Mouse (Mus musculus) limb, embryonic 11.5 days (tissue): ENCODE measurements around the gene Itga1. TPM values are rescaled to one million over a fixed set of nuclear protein-coding genes. Genes with fewer than 3 reads are reported as not detected.

Source experiments
- ATAC-seq: fragments of 200-750 bp; cut with Nextera tagmentation; 2 replicates; pipeline ENCODE4 v1.8.0; 2017; ENCODE audit warnings: low read depth; ENCODE audit not compliant: insufficient number of reproducible peaks, low FRiP score, low TSS enrichment
- DNase-seq: peaks from one replicate; pipeline ENCODE4 v3.0.0-alpha.2; 2015; ENCODE audit warnings: low spot score
- H3K27ac ChIP-seq: fragments of 300-500 bp; sonication (generic); replicated peaks from 2 replicates; pipeline ENCODE4 v1.5.1; 2014; ENCODE audit warnings: low read depth, mild to moderate bottlenecking, low read length
- H3K27me3 ChIP-seq: fragments of 300-500 bp; sonication (generic); 2 replicates; pipeline ENCODE4 v1.6.1; 2014; ENCODE audit warnings: mild to moderate bottlenecking, low read length, mixed read lengths; ENCODE audit not compliant: control insufficient read depth, insufficient read depth
- H3K36me3 ChIP-seq: fragments of 300-500 bp; sonication (generic); 2 replicates; pipeline ENCODE4 v1.6.1; 2014; ENCODE audit warnings: mild to moderate bottlenecking, low read length, moderate library complexity, mixed read lengths; ENCODE audit not compliant: control insufficient read depth, insufficient read depth
- H3K4me1 ChIP-seq: fragments of 300-500 bp; sonication (generic); 2 replicates; pipeline ENCODE4 v1.6.1; 2014; ENCODE audit warnings: low read length, mixed read lengths; ENCODE audit not compliant: control insufficient read depth, insufficient read depth
- H3K4me2 ChIP-seq: fragments of 300-500 bp; sonication (generic); 2 replicates; pipeline ENCODE4 v1.6.1; 2014; ENCODE audit warnings: low read depth, mild to moderate bottlenecking, moderate library complexity; ENCODE audit not compliant: severe bottlenecking
- H3K4me3 ChIP-seq: fragments of 300-500 bp; sonication (generic); 2 replicates; pipeline ENCODE4 v1.5.1; 2014; ENCODE audit warnings: low read depth, low read length
- H3K9ac ChIP-seq: fragments of 300-500 bp; sonication (generic); 2 replicates; pipeline ENCODE4 v1.6.1; 2014; ENCODE audit warnings: mild to moderate bottlenecking, low read length
- H3K9me3 ChIP-seq: fragments of 300-500 bp; sonication (generic); 2 replicates; pipeline ENCODE4 v1.6.1; 2016; ENCODE audit warnings: low read length; ENCODE audit not compliant: control insufficient read depth
- WGBS: fragments of 180-500 bp; shearing (Covaris S2); extraction: QIAGEN DNeasy Blood & Tissue Kit; methylation state at CpG from one replicate; pipeline ENCODE4 v1.1.7; 2014; 5-methylcytosine and 5-hydroxymethylcytosine counted together
- polyA plus RNA-seq: library from polyadenylated mRNA; unstranded; fragments of >200 nt; fragmentation: Nextera tagmentation; extraction: Ambion mirVana; gene quantifications from 2 replicates; pipeline ENCODE4 v1.2.1, GENCODE M21; 2014

The Itga1 gene
- polyA plus RNA-seq, 1 experiment from 2014 or later, result 3.3 TPM

- Histone ChIP-seq H3K27me3 (no peaks in the 10 kb centered on the region), H3K4me2 (no peak overlapping the region), H3K4me1 (no peaks in the 10 kb centered on the region), H3K36me3 (no peaks in the 10 kb centered on the region), H3K27ac (no peak overlapping the region), H3K9ac (no peak overlapping the region), H3K9me3 (no peaks in the 10 kb centered on the region), H3K4me3 (no peak overlapping the region)
- DNase-seq (no peak), ATAC-seq (no peak)
- WGBS, result 79% methylated on average over 4 of the region's 4 CpGs
Measured at GRCm38 (mm10) chr13:115109628-115110027, 7.9 kb upstream of the Itga1 start.

GRCm38 (mm10) chr13:115107436-115107835 is 5.7 kb upstream of the Itga1 start:
- Histone ChIP-seq H3K27ac (no peak overlapping the region), H3K4me3 (no peak overlapping the region), H3K27me3 (no peaks in the 10 kb centered on the region), H3K9me3 (no peaks in the 10 kb centered on the region), H3K4me1 (no peaks in the 10 kb centered on the region), H3K9ac (no peak overlapping the region), H3K36me3 (no peaks in the 10 kb centered on the region), H3K4me2 (no peak overlapping the region)
- 85% methylated on average over 8 of the region's 8 CpGs for WGBS
- ATAC-seq (no peak), DNase-seq (no peak)

GRCm38 (mm10) chr13:115106183-115106582 is 4.4 kb upstream of the Itga1 start:
- H3K4me3 ChIP-seq, result no peak overlapping the region
- H3K36me3 ChIP-seq, result no peaks in the 10 kb centered on the region
- 83% methylated on average over 10 of the region's 10 CpGs for WGBS
- no peaks in the 10 kb centered on the region for H3K9me3 ChIP-seq
- H3K4me2 ChIP-seq, result no peak overlapping the region
- no peak overlapping the region for H3K27ac ChIP-seq
- H3K27me3 ChIP-seq, result no peaks in the 10 kb centered on the region
- ATAC-seq (no peak), DNase-seq (no peak)
- H3K4me1 ChIP-seq, result no peaks in the 10 kb centered on the region
- no peak overlapping the region for H3K9ac ChIP-seq

DNA sequence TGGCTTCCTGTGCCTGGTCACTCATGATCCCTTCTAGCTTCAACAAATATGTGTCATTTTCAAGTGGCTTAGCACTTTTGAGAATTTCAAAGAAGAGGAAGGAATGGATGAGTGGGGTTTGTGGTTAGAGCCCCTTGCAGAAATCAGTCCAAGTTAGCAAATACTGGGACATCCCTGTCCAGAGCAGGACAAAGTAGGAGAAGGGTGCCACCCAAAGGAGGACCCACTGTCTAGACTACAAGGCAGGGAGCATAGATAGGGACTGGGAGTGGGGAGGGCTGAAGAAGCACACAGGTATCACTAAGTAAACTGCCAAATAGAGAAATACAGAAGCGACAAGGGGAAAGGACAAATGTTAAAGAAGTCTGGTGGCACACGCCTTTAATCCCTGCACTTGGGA is 990 bp upstream of the Itga1 start:
- WGBS, result 95% methylated on average over 2 of the region's 2 CpGs
- H3K9me3 ChIP-seq, result no peaks in the 10 kb centered on the region
- no peak overlapping the region for H3K9ac ChIP-seq
- H3K4me2 ChIP-seq, result no peak overlapping the region
- no peak overlapping the region for H3K27ac ChIP-seq
- H3K4me3 ChIP-seq, result no peak overlapping the region
- ATAC-seq, result no peak
- H3K36me3 ChIP-seq, result no peaks in the 10 kb centered on the region
- no peaks in the 10 kb centered on the region for H3K4me1 ChIP-seq
- no peaks in the 10 kb centered on the region for H3K27me3 ChIP-seq
- no peak for DNase-seq

DNA sequence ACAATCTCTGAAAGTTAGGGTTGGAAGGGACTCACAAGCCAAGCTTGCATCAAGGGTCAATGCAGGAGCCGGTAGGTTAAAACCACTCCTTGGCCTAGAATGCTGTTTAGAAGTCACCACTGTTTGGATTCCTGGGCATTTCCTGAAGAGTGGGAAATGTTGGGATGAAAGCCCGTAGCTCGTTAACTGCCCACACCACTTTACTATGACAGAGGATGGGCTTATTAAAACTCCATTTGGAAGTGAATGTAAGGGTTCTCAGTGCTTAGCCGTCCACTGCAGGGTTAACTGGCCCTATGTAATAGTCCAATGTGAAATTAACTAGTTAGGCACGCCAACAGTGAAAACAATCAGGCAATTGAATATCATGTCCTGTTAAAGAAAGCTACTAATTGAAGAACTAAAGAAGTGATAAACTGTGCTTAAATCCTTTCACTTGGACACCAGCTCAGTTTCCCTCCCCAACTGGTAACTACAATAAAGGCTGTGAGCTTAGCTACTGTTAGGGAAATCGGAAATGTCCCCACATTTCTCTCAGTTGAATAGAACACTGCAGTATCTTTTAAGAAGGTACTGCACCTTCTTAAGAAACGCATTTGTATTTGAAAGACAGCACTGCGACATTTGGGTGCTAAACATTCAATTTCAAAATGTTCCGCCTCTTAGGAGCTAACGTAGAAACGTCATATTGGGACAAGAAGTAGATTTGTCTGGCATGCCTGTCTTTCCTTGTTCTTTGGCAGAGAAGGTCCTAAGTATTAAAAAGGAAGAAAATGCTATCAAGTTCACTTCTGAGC is 1.2 kb downstream of the Itga1 start:
- Histone ChIP-seq H3K36me3 (no peaks in the 10 kb centered on the region), H3K4me2 (peak overlapping the region; percentile 70; the same call in 1 of the 2 replicates), H3K27me3 (no peaks in the 10 kb centered on the region), H3K9me3 (no peaks in the 10 kb centered on the region), H3K9ac (no peak overlapping the region), H3K4me3 (peak overlapping the region; percentile 45; the same call in 1 of the 2 replicates), H3K27ac (no peak overlapping the region), H3K4me1 (no peaks in the 10 kb centered on the region)
- 23% methylated on average over 11 of the region's 11 CpGs for WGBS
- DNase-seq (no peak), ATAC-seq (no peak)

DNA sequence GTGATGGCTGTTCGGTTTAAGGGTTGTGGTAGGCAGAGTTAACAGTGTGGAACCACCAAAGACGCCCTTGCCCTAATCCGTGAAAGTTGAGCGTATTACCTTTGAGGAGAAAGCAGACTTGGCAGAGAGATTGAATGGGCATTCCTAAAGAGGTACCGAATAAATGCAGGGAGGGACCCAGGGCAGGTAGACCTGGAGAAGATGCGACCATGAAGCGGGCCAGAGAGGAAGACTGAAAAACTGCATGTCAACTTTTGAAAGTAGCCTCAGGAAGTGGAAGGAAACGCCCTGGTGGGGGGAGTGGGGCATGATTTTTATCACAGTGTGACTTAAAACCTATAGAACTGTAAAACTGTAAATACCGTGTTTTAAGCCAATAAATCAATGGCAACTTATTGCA is 2.4 kb downstream of the Itga1 start:
- WGBS, result 85% methylated on average over 9 of the region's 9 CpGs
- no peak for DNase-seq

GRCm38 (mm10) chr13:115098227-115098626 is 3.5 kb downstream of the Itga1 start:
- no peaks in the 10 kb centered on the region for H3K36me3 ChIP-seq
- H3K9me3 ChIP-seq, result no peaks in the 10 kb centered on the region
- H3K9ac ChIP-seq, result no peak overlapping the region
- no peak overlapping the region for H3K4me3 ChIP-seq
- no peaks in the 10 kb centered on the region for H3K4me1 ChIP-seq
- H3K4me2 ChIP-seq, result no peak overlapping the region
- DNase-seq (no peak), ATAC-seq (no peak)
- no peaks in the 10 kb centered on the region for H3K27me3 ChIP-seq
- no peak overlapping the region for H3K27ac ChIP-seq
- 59% methylated on average over 3 of the region's 3 CpGs for WGBS

More for the DNA sequence above, 2.4 kb downstream of the Itga1 start:
- no peaks in the 10 kb centered on the region for H3K9me3 ChIP-seq
- no peak overlapping the region for H3K4me2 ChIP-seq
- no peak overlapping the region for H3K9ac ChIP-seq
- no peaks in the 10 kb centered on the region for H3K4me1 ChIP-seq
- ATAC-seq, result no peak
- H3K27me3 ChIP-seq, result no peaks in the 10 kb centered on the region
- no peak overlapping the region for H3K27ac ChIP-seq
- H3K36me3 ChIP-seq, result no peaks in the 10 kb centered on the region
- no peak overlapping the region for H3K4me3 ChIP-seq

DNA sequence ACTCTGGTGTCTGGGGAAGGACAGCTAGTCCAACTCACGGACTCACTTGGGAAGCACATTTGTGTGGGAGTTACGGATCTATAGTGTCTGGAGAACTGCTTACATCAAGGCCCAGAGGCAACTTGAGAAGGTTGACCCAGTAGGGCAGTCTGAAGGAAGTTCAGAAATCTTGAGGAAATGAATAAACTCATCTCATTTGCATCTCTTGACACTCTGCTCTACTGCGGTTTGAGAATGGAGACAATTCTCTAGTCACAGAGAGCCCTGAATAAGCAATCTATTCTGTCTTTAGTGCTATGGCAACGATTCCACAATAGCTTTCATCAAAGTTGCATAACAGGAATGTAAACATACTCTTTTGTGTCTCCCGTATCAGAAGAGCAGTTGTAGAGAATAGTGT is 4.8 kb downstream of the Itga1 start:
- Histone ChIP-seq H3K27ac (no peak overlapping the region), H3K4me2 (no peak overlapping the region), H3K9ac (no peak overlapping the region), H3K36me3 (no peaks in the 10 kb centered on the region), H3K4me3 (no peak overlapping the region), H3K27me3 (no peaks in the 10 kb centered on the region), H3K9me3 (no peaks in the 10 kb centered on the region), H3K4me1 (no peaks in the 10 kb centered on the region)
- WGBS, result 88% methylated on average over 5 of the region's 5 CpGs
- no peak for ATAC-seq
- DNase-seq, result no peak

- Histone ChIP-seq H3K4me1 (no peaks in the 10 kb centered on the region), H3K36me3 (no peaks in the 10 kb centered on the region), H3K9me3 (no peaks in the 10 kb centered on the region), H3K9ac (no peak overlapping the region), H3K27ac (no peak overlapping the region), H3K4me3 (no peak overlapping the region), H3K4me2 (no peak overlapping the region), H3K27me3 (no peaks in the 10 kb centered on the region)
- no peak for ATAC-seq
- DNase-seq, result no peak
- WGBS, result 64% methylated on average over 2 of the region's 2 CpGs
Measured at GRCm38 (mm10) chr13:115096216-115096615, 5.5 kb downstream of the Itga1 start.
